Mouse (Mus musculus) bone marrow, adult 2 months (tissue): Measurements from ENCODE around the gene Dock1. TPM values are rescaled to one million over a fixed set of nuclear protein-coding genes. Genes with fewer than 3 reads are reported as not detected.

ENCODE experiments used
- H3K27ac ChIP-seq: fragments of 200-500 bp; 2 replicates; pipeline ENCODE4 v1.5.1; 2012; ENCODE audit warnings: low read depth, mild to moderate bottlenecking, control low read depth, inconsistent platforms, low read length; ENCODE audit not compliant: control insufficient read depth, poor library complexity, insufficient read depth
- H3K4me1 ChIP-seq: fragments of 200-500 bp; 2 replicates; pipeline ENCODE4 v1.6.1; 2011; ENCODE audit warnings: low read length; ENCODE audit not compliant: control insufficient read depth, insufficient read depth
- H3K4me3 ChIP-seq: fragments of 200-500 bp; replicated peaks from 2 replicates; pipeline ENCODE3; 2011; ENCODE audit warnings: mild to moderate bottlenecking, low read depth, low read length, control low read depth; ENCODE audit not compliant: control insufficient read depth
- CTCF ChIP-seq: fragments of 200-500 bp; IDR thresholded peaks from 2 replicates; pipeline ENCODE4 v1.5.1; 2011; ENCODE audit warnings: low read length, control low read depth; ENCODE audit not compliant: control insufficient read depth, insufficient read depth
- POLR2A ChIP-seq: fragments of 200-500 bp; IDR thresholded peaks from 2 replicates; pipeline ENCODE4 v1.6.1; 2011; ENCODE audit warnings: low read depth, mild to moderate bottlenecking, control low read depth, low read length, borderline replicate concordance; ENCODE audit not compliant: control insufficient read depth
- WGBS: fragments of 180-500 bp; shearing (Covaris S2); methylation state at CpG from one replicate; pipeline ENCODE4 v1.1.7; 2018; 5-methylcytosine and 5-hydroxymethylcytosine counted together
- polyA plus RNA-seq: library from polyadenylated mRNA; stranded (reverse); fragments of >200 nt; gene quantifications from 2 replicates; pipeline ENCODE4 v1.2.4, GENCODE M21; 2011; ENCODE audit warnings: low replicate concordance; ENCODE audit not compliant: missing spikeins, insufficient read depth, insufficient read length

Gene Dock1
- polyA plus RNA-seq, 1 experiment, result 9.2 TPM

DNA sequence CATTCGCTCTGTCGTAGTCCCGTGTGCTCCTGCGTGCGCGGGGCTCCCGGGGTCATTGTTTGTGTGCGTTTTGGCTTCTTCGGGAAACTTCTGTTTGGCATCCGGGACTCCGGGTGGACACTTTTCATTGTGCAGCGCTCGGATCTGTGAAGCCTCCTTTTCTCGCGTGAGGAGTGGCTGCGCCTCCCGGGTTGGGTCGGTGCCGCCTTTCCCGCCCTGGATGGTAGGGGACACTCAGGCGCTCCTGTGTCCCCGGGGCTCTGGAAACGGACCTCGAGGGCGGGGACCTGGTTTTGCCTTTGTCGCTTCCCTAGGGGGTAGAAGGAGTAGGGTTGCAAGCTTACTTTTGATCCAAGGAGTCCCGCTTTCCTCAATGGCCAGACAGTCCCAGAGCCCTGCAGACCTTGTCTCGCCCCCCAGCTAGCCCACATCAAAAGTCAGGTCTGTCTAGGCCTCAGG is 578 bp downstream of the Dock1 start:
- H3K4me1 ChIP-seq, result peaks cover 5% of the 10 kb centered on the region; the same call in 1 of the 2 replicates
- H3K4me3 ChIP-seq, result peak overlapping the region; percentile 57
- TF ChIP-seq CTCF (no peak), POLR2A (no peak)
- 9% methylated on average over 28 of the region's 28 CpGs for WGBS
- H3K27ac ChIP-seq, result no peak overlapping the region

DNA sequence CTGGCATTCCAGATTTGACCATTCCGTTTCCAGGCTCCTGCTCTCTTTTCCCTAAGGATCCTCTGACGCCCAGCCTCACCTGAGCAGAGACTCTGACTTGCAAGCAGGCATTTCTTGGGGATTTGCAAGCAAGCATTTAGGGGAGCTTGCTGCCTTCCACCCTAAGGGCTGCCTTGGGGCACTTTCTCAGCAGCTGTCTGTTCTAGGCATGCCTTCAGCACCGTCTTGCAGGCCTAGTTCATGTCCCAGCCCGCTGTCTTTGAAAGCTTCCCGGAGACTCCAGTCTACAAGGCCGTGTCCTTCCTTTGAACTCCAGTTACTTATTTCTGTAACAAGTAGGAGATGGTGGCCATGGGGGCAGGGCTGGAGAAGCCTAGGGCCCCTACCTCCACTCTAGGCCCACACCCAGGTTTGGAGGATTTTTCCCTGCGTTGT is 1.0 kb downstream of the Dock1 start:
- H3K27ac ChIP-seq, result no peak overlapping the region
- WGBS, result 73% methylated on average over 7 of the region's 7 CpGs
- peak overlapping the region; percentile 57 for H3K4me3 ChIP-seq
- TF ChIP-seq CTCF (no peak), POLR2A (no peak)
- H3K4me1 ChIP-seq, result peaks cover 5% of the 10 kb centered on the region; the same call in 1 of the 2 replicates

DNA sequence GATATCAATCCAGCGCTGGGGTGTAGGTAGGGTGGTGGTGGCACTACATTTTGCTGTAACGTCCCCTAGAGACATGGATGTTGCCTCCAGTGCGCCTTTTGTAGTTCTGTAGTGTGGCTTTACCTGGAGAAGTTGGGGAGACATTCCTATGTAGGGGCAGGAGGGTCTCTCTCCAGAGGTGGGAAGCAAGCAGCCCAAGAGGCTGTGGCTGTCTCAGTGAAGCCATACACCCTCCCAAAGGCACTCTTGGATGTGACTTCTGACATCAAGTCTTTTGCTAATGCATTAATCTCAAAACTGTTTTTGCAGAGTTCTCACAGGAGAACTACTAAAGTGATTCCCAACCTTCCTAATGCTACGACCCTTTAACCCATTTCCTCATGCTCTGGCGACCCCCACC is 2.7 kb downstream of the Dock1 start:
- 76% methylated on average over 5 of the region's 5 CpGs for WGBS
- Histone ChIP-seq H3K4me3 (no peak overlapping the region), H3K4me1 (peaks cover 5% of the 10 kb centered on the region; the same call in 1 of the 2 replicates), H3K27ac (no peak overlapping the region)
- TF ChIP-seq CTCF (no peak), POLR2A (no peak)

DNA sequence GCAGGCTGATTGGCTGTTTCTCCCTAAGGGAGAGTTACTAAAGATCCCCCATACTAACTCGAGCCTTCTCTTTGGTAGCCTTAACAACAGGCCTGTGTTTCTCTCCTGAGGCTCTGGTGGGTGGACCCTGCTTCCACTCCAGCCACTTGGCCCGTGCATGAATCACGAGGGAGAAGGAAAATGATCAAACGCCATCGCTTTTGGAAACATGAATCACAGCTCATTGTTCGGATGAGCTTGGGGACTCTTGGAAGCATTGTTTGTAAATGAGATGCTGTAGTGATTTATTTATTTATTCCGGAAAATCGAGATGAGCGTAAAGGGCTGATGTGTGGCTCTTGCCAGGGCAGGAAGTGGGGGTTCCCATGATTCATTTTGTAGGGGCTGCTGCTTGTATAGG is 3.5 kb downstream of the Dock1 start:
- WGBS, result 84% methylated on average over 9 of the region's 9 CpGs
- TF ChIP-seq POLR2A (no peak), CTCF (no peak)
- Histone ChIP-seq H3K27ac (no peak overlapping the region), H3K4me1 (peaks cover 5% of the 10 kb centered on the region; the same call in 1 of the 2 replicates), H3K4me3 (no peak overlapping the region)

DNA sequence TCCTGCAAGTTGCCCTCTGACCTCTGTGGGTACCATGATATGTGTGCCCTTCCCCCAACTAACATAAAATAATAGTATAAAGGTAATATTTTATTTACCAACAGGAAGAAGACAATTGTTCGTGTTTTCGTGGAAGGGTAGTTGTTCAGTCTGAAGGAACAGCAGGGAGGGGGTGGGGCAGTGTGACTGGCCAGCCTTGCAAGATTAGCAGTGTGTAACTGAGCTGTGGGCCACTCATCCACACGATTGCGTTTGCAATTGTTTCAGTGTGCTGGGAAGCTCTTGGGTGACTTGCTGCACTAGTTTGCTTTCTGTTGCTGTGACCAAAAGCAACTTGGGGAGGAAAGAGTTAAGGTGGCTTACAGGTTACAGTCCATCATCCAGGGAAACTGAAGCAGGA is 7.4 kb downstream of the Dock1 start:
- TF ChIP-seq POLR2A (no peak), CTCF (no peak)
- no peaks in the 10 kb centered on the region for H3K4me1 ChIP-seq
- H3K4me3 ChIP-seq, result no peak overlapping the region
- WGBS, result 72% methylated on average over 4 of the region's 4 CpGs
- no peak overlapping the region for H3K27ac ChIP-seq

DNA sequence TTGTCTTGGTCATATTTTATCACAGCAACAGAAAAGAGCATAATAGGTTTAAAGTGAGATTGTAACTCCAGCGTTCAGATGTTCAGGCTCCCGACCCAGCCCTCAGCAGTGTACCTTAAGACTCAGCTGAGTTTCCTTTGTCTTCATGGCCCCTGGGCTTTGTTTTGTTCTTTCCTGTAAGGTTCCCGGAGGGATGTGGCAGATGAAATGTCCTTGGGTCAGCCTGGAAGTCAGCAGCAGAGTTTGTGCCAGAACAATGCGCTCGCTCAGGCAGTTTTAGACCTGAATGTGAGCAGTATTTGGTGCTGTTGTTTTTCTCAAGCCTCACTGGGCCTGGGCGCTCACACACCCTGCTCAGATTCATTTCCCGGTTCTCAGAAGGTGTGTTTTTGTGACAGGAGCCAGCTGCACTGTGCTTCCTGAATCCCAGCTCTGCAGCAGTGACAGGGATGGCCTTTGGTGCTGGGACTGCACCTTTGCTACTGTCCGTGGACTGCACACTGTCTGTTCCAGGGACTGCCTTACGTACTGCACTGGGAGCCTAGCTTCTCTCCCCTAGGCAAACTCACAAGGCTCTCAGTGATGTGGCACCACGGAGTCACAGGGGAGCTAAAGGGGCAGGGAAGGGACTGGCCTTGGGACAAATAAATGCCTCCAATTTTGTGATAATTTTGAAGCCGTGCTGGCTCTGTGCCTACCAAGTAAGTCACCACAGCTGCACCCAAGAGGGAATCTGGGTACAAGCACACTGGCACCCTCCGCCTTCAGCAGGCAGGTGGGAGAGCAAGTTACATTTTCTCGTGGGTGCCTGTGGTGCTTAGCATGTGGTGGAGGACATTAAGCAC is 9.1 kb downstream of the Dock1 start:
- no peak for TF ChIP-seq POLR2A

DNA sequence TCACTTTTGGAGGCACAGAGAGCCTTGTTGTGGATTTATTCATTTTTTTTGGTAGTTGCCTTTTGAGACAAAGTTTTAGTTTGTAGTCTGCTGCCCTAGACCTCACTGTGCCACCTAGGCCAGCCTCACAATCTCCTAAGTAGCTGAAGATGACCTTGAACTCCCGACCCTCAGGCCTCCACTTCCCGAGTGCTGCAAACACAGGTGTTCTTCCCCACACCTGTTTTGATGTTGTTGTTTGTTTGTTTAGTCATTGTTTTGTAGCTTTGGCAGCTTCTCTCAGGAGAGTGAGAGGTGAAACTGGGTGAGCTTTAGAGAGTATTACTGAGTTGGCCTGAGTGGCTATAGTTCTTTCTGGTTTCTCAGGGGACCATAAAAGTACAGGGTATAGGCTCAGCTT is 9.7 kb downstream of the Dock1 start:
- Histone ChIP-seq H3K4me3 (no peak overlapping the region), H3K27ac (no peak overlapping the region), H3K4me1 (no peaks in the 10 kb centered on the region)
- WGBS, result 87% methylated on average over 2 of the region's 2 CpGs
- TF ChIP-seq CTCF (no peak), POLR2A (no peak)

More for the DNA sequence above, 9.1 kb downstream of the Dock1 start:
- WGBS, result 78% methylated on average over 13 of the region's 13 CpGs
- no peak overlapping the region for H3K4me3 ChIP-seq
- H3K27ac ChIP-seq, result no peak overlapping the region
- H3K4me1 ChIP-seq, result no peaks in the 10 kb centered on the region

DNA sequence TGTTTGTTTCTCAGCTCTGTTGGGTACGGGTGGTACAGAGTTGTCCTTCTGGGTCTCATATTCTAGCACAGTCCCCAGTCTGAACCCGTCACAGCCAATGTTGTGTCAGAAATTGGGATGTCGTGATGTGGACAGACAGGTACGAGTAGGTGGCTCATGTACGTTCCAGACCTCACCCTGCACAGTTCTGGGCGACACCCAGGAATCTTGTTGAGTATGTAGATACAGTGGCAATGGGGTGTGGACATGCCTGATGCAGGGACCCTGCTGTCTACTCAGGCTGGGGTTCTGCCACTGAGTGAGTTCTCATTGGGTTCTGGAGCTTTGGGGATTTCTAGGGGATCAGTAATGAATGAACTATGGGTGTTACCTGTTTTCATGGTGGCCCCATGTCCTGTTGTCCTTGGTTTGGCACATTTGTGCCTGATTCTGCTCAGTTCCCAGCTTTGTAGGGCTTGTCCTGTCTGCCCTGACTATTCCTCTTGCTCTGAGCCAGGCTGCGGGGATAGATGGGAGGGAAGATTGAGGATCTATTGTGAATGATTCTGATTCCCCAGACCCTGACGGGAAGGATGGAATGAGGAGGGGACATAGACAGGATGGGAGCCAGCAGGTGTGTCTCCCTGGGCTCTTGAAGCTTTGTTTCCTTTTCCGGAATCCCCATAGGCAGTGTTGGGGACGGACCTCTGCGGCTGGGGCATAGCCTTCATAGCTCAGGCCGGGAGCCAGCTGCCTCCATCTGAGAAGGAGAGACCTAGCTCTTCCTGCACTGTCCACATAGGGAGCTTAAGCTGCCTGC is 11.5 kb downstream of the Dock1 start:
- Histone ChIP-seq H3K4me3 (no peak overlapping the region), H3K4me1 (no peaks in the 10 kb centered on the region), H3K27ac (no peak overlapping the region)
- 79% methylated on average over 12 of the region's 12 CpGs for WGBS
- TF ChIP-seq POLR2A, result no peak

DNA sequence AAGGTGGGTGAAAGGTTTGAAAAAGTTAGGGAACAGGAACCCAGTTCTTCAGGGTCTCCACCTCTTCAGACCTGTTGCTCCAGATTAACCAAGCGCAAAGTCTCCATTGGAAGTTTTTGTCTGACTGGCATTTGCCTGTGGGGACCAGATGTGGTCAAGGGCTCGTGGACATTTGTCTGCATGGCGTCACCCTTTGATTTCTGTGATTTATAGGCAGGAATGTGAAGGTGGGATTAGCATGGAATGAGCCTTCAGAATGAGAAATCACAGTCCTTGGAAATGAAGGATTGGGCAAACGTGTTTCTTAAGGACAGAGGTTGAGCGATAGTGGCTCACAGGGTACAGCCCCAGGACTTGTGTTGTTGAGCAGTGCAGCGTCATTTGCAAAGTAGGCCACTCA is 17.9 kb downstream of the Dock1 start:
- 79% methylated on average over 6 of the region's 6 CpGs for WGBS
- H3K27ac ChIP-seq, result no peak overlapping the region
- no peak for TF ChIP-seq POLR2A
- H3K4me1 ChIP-seq, result no peaks in the 10 kb centered on the region; the same call in 1 of the 2 replicates
- no peak overlapping the region for H3K4me3 ChIP-seq
